Mouse (Mus musculus) spleen, postnatal 14 days (tissue): Measurements from ENCODE around the gene Fmo5.

Experiments used
- DNase-seq, 2 experiments: peaks; one replicate each; pipeline ENCODE4 v3.0.0; 2021 to 2022; ENCODE audit warnings: low spot score in 2 of 2

Fmo5 gene

DNA sequence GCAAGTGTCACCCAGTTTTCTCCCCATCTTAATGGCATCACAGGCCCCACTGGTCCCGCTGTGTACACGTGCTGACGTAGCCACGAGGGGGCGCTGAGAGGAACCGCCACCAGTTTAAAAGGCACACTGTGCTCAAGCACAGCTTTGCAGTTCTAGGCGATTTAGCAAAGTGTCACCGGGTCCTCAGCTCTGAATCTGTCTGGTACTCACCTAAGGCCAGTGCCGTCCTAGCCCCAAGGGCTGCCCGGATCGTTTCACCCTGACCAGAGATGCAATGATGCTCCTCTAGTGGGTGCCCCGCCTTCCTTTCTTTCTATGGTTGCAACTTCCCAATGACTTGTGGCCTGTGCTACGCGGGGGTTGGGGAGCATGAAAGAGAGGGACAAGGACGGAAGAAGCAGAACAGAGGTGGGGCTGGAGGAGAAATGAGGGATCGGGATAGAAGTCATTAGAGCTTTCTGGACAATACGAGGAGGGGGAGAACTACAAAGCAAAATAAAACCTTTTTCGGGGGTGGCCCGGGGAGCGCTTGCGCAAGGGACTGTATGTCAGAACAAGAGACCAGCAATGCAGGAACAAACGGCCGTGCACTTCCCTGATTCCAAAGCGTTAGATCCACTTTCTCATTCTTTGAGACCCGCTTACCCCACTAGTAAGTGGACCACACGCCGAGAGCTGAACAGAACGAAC lies 52.2 kb downstream of the Fmo5 start:
- DNase-seq, result peak; percentile 66 to 79

DNA sequence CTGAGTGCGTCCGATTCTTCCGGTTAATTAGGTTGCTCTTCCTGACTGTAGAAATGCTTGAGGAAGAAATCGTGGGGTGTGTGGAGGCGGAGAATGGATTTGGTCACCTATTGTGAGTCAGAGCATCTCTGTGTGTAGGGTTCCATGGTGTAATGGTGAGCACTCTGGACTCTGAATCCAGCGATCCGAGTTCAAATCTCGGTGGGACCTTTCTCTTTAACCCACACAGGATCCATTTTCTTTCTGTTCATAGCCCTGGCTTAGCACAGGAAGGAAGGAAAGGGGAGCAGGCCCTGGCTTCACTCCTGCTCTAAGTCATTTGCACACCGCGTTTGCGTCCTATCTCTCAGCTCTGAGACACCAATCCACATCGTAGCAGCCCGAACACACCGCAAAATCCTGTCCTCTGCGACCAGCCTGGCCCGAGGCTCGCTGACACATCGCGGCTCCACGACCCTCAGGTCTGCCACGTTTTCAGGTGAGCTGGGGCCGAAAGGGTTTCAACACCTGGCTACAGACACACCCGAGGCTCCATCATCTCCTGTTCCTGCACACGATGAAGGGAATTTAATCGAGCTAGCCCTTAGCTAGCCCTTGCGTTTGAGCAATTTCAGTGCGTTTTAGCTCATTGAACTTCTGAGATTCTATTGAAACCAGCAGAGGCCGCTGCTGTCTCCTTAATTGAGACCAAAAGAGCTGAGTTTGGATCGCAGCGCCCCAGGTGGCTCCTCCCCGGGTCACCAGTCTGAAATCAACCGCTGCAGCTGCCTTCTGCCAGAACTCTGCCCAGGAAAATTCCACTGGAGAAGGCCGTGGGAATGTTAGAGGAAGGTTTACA lies 52.9 kb downstream of the Fmo5 start:
- DNase-seq, result peak; percentile 19 to 59

DNA sequence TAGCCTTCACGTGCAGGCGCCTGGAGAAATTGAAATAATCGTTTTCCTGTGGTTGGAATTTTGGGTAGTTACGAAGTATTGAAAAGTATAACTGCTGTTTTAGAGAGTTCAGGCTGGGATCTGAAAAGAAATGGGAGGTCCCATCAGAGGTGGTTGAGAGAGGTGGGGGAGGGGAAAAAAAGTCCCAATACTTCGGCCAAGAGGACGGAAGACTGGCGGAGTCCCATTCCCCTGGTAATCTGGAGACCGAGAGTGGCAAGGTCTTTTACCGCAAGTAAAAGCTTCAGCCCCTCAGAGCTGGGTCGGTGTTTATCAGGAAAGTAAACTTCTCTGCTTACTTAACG lies 53.5 kb downstream of the Fmo5 start:
- DNase-seq, result no peak

DNA sequence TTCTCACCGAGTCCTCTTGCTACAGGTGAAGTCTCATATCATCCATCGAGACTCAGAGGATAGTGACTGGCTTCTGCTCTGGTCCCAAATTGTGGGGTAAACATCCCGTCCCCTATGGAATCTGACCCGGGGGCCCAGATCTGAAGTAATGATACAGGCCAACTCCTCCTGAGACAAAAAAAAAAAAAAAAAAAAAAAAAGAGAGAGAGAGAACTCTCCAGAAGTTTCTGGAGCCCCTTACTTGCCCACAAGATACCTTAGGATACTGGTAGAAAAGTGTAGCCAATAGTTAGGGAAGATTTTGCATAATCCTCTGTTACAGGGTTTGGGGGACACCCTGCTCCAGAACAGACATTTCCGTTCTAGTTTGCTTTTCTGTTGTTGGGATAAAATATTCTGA lies 54.0 kb downstream of the Fmo5 start:
- DNase-seq, result no peak

DNA sequence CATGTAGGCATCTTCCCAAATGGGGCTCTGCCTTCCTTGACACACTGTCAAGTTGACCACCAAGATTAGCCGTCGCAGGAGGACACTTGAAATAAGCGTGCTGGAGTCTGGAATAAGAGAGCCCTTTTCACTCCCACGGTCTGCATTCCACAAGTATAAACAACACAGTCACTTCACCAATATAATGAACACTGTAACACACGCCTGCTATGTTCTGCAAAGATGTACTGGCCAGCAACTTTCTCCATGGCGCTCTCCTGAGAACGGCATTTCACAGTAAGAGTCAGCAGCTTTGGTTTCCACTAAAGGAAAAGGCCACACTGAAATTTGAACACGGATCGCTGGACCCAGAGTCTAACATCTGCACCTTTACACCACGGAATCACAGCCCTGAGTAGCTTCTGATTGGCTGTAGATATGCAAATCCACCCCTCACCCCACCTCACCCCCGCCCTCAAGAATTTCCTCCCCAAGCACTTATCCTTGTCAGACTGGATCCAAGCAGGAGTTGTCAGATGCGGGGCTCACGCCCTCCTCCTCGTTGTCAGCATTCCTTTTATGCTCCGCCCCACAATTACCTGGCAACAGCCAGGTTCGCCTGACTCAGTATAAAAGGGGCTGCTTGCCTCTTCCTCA lies 55.1 kb downstream of the Fmo5 start:
- DNase-seq, result no peak

DNA sequence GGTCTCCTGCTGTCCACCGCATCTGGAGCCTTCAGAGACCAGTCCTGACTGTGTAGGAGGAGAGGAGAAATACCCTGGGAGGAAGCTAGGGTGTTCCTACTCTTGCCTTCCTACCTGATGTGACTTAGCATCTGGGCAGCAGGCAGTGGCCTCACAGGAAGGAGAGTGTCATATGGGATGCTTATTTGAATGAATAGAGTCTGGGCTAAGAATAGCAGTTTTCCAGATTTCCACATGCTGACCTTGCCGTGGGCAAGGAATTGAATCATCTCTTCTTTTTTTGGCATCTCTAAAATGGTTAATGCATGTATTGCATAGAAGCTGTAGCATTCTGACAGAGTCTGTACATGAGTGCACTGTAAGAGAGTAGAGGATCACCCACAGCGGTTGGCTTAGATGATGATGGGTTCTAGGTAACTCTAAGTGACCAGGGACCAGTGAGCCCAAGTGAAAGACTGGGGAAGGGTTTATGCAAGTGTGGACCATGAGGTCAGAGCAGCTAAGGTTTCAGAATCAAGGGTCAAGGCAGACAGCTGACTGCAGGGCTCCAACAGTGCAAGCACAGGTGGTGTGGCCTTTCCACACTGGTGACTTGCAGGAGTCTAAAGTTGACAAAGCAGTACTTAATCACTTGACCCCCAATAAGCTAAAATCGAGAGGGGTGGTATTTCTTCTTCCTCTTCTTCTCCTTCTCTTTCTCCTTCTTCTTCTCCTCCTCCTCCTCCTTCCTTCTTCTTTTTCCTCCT lies 57.9 kb downstream of the Fmo5 start:
- no peak for DNase-seq

DNA sequence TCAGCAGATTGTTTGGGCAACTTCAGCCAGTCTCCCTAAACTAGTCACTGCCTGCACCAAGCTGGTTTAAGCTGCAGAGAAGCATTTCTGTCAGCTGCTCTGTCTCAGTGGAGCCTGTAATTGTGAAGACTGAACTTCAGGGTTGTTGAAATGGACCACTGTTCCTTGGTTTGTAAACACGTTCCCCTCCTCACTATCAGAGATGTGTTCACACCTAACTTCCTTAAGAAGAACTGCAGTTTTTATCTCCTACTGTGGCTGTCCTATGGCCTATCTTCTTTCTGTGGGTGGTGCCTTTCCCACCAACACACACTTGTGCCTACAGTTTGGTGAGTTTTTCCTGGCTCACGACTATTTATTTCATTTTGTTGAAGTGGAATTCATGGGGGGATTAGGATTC lies 60.7 kb downstream of the Fmo5 start:
- DNase-seq, result no peak

DNA sequence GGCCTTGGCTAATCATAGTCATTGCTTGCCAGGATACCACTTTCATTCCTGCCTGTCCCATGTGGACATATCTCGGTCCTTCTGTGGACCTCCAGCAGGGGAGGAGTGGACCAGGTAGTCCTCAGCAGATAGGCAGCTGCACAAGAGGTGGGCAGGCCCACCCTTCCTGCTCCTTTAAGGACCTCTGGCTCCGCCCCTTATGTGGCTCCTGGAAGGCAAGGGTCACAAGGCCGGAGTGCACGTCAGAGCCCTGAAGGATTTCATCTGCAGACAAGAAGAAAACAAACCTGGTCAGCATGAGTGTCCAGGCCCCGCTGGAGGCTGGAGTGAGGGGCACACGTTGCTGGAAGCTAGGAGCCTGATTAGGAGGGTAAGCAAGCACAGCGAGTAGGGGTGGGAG lies 62.0 kb downstream of the Fmo5 start:
- DNase-seq, result no peak

DNA sequence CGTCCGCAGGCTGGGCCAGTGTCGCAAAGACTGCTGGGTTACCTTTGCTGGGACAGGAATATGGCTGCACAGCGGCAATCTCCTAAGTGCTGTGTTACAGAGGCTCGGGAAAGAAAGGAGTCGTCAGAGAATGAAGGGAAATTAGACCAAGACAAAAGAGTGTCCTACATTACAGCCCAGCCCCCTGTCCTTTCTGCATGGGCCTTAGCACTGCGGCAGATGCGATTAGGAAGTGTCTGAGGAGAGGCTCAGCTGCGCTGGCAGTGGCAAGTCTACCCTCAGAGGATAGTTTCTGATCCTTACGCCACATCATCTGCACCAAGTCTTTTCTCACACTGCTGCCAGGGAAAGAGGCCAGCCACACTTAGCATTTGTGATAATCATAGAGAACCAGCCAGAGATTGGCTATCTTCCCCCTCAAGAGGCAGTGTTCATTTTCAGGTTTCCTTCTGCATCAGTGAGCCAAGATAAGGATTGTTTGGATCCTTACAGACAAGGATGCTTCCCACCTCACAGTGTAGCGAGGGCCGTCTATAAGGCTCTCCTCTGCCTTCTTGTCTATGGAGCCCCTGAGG lies 62.9 kb downstream of the Fmo5 start:
- no peak for DNase-seq

DNA sequence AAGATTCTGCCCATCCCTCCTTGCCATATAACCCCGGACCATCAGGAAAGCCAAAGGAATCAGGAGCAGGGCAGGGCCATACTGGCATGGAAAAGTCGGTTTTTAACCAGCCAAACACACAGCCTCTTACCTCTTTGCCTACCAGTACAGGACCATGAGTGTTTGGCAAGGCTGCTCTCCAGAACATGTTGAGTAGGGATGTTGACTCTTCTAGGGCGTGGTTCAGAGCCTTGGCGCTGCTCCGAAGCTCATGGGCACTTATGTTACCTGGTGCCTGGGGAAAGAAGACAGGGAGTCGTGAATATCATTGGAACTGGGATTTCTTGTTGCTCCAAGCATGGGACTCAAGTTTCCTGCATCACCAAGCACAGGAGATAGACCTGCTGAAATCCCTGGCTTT lies 65.2 kb downstream of the Fmo5 start:
- no peak for DNase-seq

DNA sequence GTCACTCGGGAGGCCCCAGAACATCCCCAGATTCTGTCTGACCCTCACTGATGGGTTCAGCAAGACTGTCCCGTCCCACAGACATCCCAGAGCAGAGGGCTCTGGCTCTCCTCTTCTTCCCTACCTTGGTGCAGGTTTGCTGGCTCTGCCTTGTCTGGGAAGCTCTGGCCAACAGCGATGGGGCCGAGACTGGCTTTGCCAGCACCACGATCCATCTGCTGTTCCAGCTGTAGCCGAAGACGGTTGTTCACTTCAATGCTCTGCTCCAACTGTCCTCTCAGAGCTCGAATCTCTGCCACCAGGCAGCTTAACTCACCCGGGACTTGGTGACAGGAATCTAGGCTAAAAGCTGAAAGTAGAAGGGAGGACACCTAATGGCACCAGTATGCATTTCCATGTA lies 68.3 kb downstream of the Fmo5 start:
- no peak for DNase-seq

DNA sequence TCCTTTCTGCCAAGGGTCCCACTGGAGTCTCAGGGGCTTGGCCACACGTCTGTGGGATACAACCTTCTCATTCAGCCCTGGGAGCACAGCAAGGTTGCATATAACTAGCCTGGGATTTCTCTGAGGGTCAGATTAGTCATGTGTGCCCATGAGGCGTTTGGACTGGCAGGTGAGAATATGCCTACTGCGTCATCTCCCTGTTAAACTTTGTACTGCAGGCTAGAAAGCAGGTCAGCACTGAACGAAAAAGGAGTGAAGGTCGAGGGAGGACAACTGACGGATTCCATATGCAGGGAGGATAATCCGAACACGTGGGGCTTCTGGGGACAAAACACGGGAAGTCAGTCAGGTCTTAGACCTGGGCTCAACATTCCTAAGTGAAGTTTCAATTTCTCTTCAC lies 68.7 kb downstream of the Fmo5 start:
- DNase-seq, result no peak

DNA sequence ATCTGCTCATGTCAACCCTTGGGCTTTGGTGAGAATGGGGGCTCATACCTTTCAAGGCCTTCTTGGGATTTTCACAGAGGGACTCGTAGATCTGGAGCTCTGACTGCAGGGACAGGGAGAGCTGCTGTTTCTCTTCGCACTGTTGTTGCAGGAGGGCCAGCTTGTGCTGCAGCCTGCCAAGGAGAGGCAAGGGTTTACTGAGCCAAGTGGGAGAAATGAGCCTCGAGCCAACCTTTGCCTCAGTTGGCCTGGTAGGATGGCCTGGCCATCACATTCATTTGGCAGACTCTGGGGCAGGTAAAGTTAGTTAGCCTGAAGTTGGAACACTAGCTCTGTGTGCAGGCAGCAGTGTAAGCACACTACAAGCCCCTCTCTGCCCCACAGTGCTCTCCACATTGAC lies 70.5 kb downstream of the Fmo5 start:
- DNase-seq, result no peak

DNA sequence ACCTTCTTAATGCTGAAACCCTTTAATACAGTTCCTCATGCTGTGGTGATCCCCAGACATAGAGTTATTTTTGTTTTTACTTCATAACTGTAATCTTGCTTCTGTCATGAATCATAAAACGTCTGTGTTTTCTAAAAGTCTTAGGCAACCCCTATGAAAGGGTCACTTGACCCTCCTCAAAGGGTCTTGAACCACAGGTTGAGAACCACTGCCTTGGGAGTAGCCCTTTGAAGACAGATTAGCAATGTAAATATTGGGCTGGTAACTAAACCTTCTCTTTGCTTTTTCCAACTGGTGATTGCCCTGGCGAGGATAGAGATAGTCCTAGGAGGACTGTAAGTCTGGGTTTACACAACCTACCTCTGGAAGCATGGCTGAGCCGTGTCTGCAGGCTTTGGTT lies 72.6 kb downstream of the Fmo5 start:
- no peak for DNase-seq

DNA sequence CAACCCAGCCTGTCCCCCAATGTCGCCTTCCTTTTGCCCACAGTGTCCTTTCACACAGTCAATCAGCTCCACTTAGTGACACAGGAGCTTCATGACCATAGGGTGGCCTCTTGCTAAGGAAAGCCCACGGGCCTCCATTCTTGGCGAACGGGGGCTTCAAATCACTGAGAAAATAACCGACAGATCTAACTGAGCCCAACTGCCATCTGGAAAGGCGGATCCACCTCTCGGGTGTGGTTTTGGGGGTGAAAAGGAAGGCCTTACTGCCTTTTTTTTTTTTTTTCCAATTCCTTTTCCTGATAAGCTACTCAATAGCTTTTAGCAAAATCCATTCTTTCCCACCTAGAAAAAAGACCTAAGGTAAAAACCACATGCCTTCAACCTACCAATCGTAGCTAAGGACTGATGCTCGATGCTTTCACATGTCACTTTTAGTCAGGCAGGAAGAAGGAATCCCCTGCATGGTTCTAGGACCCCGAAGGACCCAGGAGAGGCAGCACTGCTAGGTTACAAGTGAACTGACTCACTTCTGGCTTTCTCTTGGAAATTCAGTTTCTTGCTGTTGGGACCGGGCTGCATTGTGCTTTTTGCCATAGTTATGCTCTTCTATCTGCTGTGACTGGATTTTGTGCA lies 74.0 kb downstream of the Fmo5 start:
- DNase-seq, result no peak
